Mouse (Mus musculus) midbrain, postnatal 0 days (tissue): ENCODE data around the gene Pold2. TPM values are rescaled to one million over a fixed set of nuclear protein-coding genes. Genes with fewer than 3 reads are reported as not detected.

Experiments
- ATAC-seq: fragments of 200-750 bp; cut with Nextera tagmentation; 2 replicates; pipeline ENCODE4 v1.8.0; 2017; ENCODE audit warnings: moderate number of reproducible peaks, mild to moderate bottlenecking, moderate TSS enrichment, moderate library complexity; ENCODE audit not compliant: low FRiP score
- DNase-seq: peaks from one replicate; pipeline ENCODE4 v3.0.0-alpha.2; 2015; ENCODE audit warnings: low spot score
- H3K27ac ChIP-seq: fragments of 300-500 bp; sonication (generic); 2 replicates; pipeline ENCODE4 v1.5.1; 2014; ENCODE audit warnings: low read depth, mild to moderate bottlenecking, low read length, mixed read lengths
- H3K27me3 ChIP-seq: fragments of 300-500 bp; sonication (generic); 2 replicates; pipeline ENCODE4 v1.6.1; 2014; ENCODE audit warnings: low read length, control low read depth, mixed read lengths; ENCODE audit not compliant: insufficient read depth
- H3K36me3 ChIP-seq: fragments of 300-500 bp; sonication (generic); 2 replicates; pipeline ENCODE4 v1.6.1; 2014; ENCODE audit warnings: low read length, control low read depth, mixed read lengths; ENCODE audit not compliant: insufficient read depth
- H3K4me1 ChIP-seq: fragments of 300-500 bp; sonication (generic); 2 replicates; pipeline ENCODE4 v1.6.1; 2014; ENCODE audit warnings: mild to moderate bottlenecking, control low read depth, antibody characterized with exemption, low read length, mixed read lengths; ENCODE audit not compliant: insufficient read depth
- H3K4me2 ChIP-seq: fragments of 300-500 bp; sonication (generic); 2 replicates; pipeline ENCODE4 v1.6.1; 2014; ENCODE audit warnings: low read depth, mild to moderate bottlenecking, low read length, mixed read lengths; ENCODE audit not compliant: poor library complexity, severe bottlenecking
- H3K4me3 ChIP-seq: fragments of 300-500 bp; sonication (generic); 2 replicates; pipeline ENCODE4 v1.5.1; 2014; ENCODE audit warnings: low read depth, mild to moderate bottlenecking, low read length, moderate library complexity
- H3K9ac ChIP-seq: fragments of 300-500 bp; sonication (generic); replicated peaks from 2 replicates; pipeline ENCODE4 v1.6.1; 2014; ENCODE audit warnings: mild to moderate bottlenecking, low read length, moderate library complexity, mixed read lengths; ENCODE audit not compliant: poor library complexity, severe bottlenecking
- H3K9me3 ChIP-seq: fragments of 300-500 bp; sonication (generic); 2 replicates; pipeline ENCODE4 v1.6.1; 2016; ENCODE audit warnings: low read length, control low read depth
- CTCF ChIP-seq: IDR thresholded peaks from 2 replicates; pipeline ENCODE4 v1.5.1; 2016; ENCODE audit warnings: antibody characterized with exemption, mild to moderate bottlenecking
- WGBS: fragments of 180-500 bp; shearing (Covaris S2); extraction: QIAGEN DNeasy Blood & Tissue Kit; methylation state at CpG from one replicate; pipeline ENCODE4 v1.1.7; 2014; 5-methylcytosine and 5-hydroxymethylcytosine counted together
- polyA plus RNA-seq: library from polyadenylated mRNA; unstranded; fragments of >200 nt; fragmentation: Nextera tagmentation; extraction: Ambion mirVana; gene quantifications from 2 replicates; pipeline ENCODE4 v1.2.1, GENCODE M21; 2015
- total RNA-seq: library from RNA; depleted of rRNA; stranded (reverse); fragments of >200 nt; gene quantifications from 2 replicates; pipeline ENCODE4 v1.2.3, GENCODE M21; 2014

Gene Pold2
- total and polyA plus RNA-seq, 2 experiments from 2014 or later, result 30.3 to 41.1 TPM

DNA sequence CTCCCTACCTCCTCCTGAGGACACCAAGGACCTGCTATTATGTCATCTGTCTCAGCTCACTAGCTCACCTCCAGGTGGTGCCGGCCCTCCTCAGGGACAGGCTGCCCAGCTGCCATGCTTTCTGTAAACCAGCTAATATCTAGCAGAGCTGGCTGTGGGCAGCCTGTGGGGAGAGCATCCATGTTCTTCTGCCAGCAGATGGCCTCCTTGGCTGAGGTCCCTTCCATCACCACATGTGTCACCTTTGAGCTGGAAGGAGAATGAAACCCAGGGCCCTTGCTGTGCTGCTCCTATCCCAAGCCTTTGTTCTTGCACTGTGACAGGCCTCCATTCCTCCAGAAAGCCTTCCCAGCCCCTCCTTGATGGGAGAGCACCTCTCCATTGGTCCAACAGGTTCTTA, 42.0 kb downstream of the Pold2 start:
- peak; percentile 65 for TF ChIP-seq CTCF
- ATAC-seq, result peak; percentile 11; the same call in 1 of the 2 replicates
- Histone ChIP-seq H3K9ac (no peak overlapping the region), H3K9me3 (no peaks in the 10 kb centered on the region), H3K4me3 (no peak overlapping the region), H3K4me1 (no peaks in the 10 kb centered on the region), H3K4me2 (no peak overlapping the region), H3K36me3 (peaks cover 7% of the 10 kb centered on the region), H3K27ac (no peak overlapping the region), H3K27me3 (no peaks in the 10 kb centered on the region)
- WGBS, result 64% methylated on average over 1 of the region's 1 CpGs
- DNase-seq, result peak; percentile 67

DNA sequence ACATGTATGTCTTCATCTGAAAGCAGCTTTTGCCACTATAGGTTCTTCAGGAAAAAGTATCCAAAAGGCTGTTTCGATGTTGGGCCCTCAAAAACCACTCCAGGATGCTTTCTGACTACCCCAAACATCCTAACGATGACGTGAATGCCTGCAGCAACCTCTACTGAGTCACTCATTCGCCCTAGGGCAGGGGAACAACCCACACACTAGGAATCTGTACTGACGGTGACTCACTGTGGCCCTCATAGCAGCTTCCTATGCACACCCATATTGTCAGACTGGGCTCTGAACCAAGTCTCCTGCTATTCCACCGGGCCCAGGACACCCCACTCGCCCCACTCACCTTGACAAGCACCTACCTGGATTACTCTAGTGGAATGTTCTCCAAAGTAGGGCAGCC, 43.0 kb downstream of the Pold2 start:
- ATAC-seq, result no peak
- Histone ChIP-seq H3K4me1 (no peaks in the 10 kb centered on the region), H3K36me3 (peaks cover 12% of the 10 kb centered on the region), H3K9ac (no peak overlapping the region), H3K4me2 (no peak overlapping the region), H3K27me3 (no peaks in the 10 kb centered on the region), H3K27ac (no peak overlapping the region), H3K9me3 (no peaks in the 10 kb centered on the region), H3K4me3 (no peak overlapping the region)
- no peak for DNase-seq
- 91% methylated on average over 7 of the region's 7 CpGs for WGBS
- TF ChIP-seq CTCF, result no peak

DNA sequence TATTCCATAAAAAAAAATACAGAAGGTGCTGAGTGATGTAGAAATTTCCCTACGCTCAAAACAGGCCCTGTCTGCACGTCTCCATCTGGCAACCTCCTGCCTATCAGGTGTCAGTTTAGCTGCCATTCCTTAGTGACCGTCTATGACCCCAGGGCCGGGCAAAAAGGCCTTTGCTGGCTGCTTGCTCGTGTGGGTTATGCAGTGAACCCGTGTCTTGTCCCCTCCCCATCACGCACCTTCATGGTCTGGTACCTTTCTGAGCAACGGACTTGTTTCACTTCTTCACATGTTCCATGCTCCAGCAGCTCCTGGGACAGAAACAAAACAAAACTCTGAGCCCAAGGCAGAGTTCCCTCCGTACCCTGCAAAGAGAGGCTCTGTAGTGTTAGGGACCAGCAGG, 43.6 kb downstream of the Pold2 start:
- no peaks in the 10 kb centered on the region for H3K27me3 ChIP-seq
- DNase-seq (no peak), ATAC-seq (no peak)
- no peak for TF ChIP-seq CTCF
- H3K9me3 ChIP-seq, result no peaks in the 10 kb centered on the region
- peaks cover 17% of the 10 kb centered on the region for H3K36me3 ChIP-seq
- 90% methylated on average over 9 of the region's 9 CpGs for WGBS
- H3K4me3 ChIP-seq, result no peak overlapping the region
- no peaks in the 10 kb centered on the region for H3K4me1 ChIP-seq
- H3K4me2 ChIP-seq, result no peak overlapping the region
- no peak overlapping the region for H3K9ac ChIP-seq
- no peak overlapping the region for H3K27ac ChIP-seq

DNA sequence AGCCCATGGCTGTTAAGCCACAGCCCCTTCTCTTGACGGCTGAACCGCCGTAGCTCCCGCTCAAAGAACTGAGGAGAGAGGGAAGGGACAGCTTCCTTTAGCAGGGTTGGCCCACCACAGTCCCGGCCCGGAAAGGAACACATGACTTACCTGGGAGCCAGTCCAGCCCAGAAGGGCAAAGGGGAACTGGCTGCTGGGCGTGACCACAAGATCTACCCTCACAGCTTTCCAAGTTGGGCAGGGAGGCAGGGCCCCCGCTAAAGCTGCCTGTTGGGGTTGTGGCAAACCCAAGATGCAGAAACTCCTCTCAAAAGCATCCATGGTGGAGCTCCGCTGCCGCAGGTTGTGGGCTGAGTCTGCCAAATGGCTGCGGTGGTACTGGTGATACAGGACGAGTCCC, 48.8 kb downstream of the Pold2 start:
- H3K4me3 ChIP-seq, result no peak overlapping the region
- H3K9ac ChIP-seq, result no peak overlapping the region
- H3K4me2 ChIP-seq, result no peak overlapping the region
- no peaks in the 10 kb centered on the region for H3K9me3 ChIP-seq
- no peak for TF ChIP-seq CTCF
- peaks cover 33% of the 10 kb centered on the region for H3K36me3 ChIP-seq
- no peak for DNase-seq
- H3K4me1 ChIP-seq, result no peaks in the 10 kb centered on the region
- no peak for ATAC-seq
- no peaks in the 10 kb centered on the region for H3K27me3 ChIP-seq
- WGBS, result 93% methylated on average over 12 of the region's 12 CpGs
- no peak overlapping the region for H3K27ac ChIP-seq

DNA sequence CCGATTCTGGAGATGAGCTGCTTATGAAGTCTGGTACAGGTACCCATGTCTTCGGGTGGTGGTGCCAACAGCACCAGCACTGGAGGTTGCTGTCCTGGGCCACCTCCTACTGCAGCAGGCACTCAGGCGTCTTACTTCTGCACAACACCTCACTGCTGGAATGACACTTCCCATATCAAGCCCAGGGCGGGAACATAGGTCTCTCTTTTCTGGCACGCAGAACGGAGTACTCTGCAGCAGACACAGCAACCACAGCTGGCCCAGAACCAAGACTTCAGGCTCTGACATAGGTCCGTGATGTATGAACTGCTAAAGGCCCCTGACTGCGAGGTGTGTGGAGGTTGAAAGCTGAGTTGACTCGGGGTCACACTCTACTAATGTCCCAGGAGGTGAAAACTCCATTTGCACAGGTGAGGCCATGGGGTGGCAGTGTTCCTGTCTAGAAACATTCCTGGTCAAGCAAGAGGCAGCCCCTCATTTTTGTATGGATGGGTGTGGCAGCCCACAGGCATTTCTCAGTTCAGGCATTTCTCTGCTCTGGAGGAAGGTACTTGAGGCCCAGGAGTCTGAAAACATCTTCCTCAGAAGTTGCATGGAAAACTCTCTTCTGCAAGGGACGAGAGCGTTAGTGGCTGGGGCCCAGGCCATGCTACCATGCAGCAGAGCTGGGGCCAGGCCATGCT, 49.4 kb downstream of the Pold2 start:
- no peak overlapping the region for H3K4me3 ChIP-seq
- no peaks in the 10 kb centered on the region for H3K9me3 ChIP-seq
- peaks cover 33% of the 10 kb centered on the region for H3K36me3 ChIP-seq
- no peak overlapping the region for H3K27ac ChIP-seq
- 93% methylated on average over 11 of the region's 11 CpGs for WGBS
- no peaks in the 10 kb centered on the region for H3K27me3 ChIP-seq
- ATAC-seq (no peak), DNase-seq (no peak)
- H3K4me2 ChIP-seq, result no peak overlapping the region
- H3K9ac ChIP-seq, result no peak overlapping the region
- no peaks in the 10 kb centered on the region for H3K4me1 ChIP-seq
- no peak for TF ChIP-seq CTCF

DNA sequence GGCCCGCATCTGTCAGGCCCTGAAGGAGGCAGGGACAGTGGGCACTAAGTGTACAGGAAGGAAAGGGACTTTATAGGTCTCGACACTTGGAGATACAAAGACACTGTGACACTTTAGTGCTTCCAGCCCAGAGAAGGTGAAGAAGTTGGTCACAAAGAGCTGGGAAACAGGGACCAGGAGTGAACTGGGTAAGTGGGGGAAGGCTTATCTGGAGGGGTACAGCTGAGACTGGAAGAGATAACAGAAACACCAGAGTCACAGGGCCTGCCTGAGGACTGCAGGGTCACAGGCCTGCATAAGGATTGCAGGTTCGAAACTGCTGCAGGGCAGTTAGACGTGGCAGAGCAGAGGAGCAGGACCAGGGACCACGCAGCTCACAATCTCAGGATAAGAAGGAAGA, 50.2 kb downstream of the Pold2 start:
- Histone ChIP-seq H3K9ac (no peak overlapping the region), H3K4me1 (no peaks in the 10 kb centered on the region), H3K4me3 (no peak overlapping the region), H3K36me3 (peaks cover 33% of the 10 kb centered on the region), H3K27me3 (no peaks in the 10 kb centered on the region), H3K9me3 (no peaks in the 10 kb centered on the region), H3K27ac (no peak overlapping the region), H3K4me2 (no peak overlapping the region)
- TF ChIP-seq CTCF, result no peak
- DNase-seq, result no peak
- ATAC-seq, result no peak
- WGBS, result 90% methylated on average over 5 of the region's 5 CpGs
